Mouse (Mus musculus) left cerebral cortex, postnatal 10 days (tissue): ENCODE measurements at regions not wholly inside any gene's neighbourhood (a gene's known extent, or its start where the extent isn't known, plus 50 kb on each side); places are given as distances from the start of the nearest gene placed in this dataset.
"Not testable (repeated sequence)": the region's sequence is repeated elsewhere in the genome, so short reads cannot be mapped to it uniquely, and the experiment has no call there.

Experiments
- DNase-seq, 2 experiments: peaks; one replicate each; pipeline ENCODE4 v3.0.0; 2021 to 2022; ENCODE audit warnings: low spot score in 2 of 2, mixed read lengths in 1 of 2; ENCODE audit errors: extremely low spot score in 1 of 2
- intact Hi-C: fragments of 180-260 bp; cut with DNase I; formaldehyde crosslinking; loops from one replicate; pipeline ENCODE4 v1.15.1; 2025

DNA sequence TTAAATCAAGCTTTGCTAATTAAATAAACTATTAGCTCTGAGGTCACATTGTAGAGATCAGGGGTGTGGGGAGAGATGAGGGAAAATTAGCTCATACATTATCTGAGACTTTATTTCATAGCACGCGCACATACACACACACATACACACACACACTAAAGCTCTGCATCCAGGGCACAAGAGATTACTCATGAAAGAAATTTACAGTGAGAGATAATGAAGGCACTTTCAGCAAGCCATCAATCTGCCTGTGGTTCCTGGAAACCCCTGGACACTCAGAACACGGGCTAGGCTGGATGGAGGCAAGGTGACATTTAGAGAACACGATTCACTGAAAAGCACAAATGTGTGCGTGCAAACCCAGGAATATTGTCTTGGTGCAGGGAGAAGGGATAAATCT, 60.2 kb downstream of the Scg2 start:
- intact Hi-C loops, result no loop called here
- DNase-seq, result no peak

DNA sequence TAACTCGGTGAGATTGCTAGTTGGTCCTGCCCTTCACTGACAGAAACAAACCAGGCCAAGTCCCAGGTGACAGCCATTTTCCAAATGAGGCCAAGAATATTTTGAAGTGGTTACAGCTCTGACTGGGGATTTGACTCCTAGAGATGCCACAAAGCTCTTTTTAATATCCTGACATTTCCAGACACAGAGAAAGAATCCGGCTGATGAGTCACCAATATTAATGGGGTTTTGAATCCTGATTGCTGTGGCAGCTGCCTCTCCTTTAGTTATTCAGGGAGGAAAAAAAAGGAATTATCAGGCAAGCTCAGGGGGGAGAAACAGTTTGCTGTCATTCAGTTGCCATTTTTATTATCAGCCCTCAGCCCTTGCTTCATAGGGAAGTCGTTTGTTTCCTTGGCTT, 65.1 kb downstream of the Scg2 start:
- DNase-seq, result no peak
- intact Hi-C loops, result no loop called here

DNA sequence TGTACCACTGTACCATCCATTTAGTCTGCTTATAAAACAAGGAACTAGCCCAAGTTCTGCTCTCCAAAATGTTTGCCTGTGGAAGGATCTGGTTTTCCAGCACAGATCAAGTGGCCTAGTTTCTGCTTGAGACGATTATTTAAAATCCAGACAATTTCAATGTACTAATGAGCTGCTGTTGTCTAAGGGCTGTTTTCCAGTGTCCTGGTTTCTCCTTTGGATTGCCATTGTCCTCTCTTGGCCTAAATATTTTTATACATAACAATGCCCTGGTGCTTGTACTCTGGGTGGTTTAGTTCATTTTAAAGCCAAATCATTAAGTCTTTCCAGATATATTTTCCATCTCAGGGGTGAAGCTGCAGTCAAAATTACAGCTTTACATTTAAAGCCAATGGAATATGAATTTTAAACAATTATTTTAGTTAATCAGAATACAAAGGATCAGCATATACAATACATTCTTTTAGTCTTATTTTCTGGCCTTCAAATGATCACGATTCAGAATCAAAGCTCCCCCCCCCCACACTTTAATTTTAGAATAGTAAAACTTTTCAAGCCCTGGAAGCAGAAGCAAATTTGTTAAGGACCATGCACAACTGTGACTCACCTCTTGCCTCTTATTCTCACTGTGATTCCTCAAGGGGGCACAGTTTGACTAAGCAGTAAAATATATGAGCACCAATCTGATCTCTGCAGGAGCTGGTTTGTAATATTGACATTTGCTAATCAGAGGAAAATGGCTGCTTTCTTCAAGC, 82.5 kb downstream of the Scg2 start:
- DNase-seq, result no peak

DNA sequence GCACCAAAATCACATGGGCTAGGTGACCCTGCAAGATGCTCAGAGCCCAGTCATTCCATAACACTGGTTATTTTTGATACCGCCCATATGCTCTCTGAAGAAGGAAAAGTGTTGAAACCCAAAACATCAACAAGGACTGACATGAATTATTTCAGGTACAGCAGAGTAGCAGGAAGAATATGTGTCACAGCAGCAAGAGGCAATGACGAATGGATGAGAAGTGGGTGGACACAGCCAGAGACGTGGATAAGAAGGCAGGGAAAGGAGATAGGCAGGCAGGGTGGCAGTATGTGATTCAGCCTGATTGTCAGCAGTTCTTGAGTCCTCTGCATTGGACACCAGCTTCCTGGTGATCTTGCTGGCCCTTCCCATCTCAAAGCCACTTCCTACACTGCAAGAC, 93.4 kb downstream of the Scg2 start:
- intact Hi-C loops, result no loop called here
- DNase-seq, result no peak

More for the DNA sequence above, 82.5 kb downstream of the Scg2 start:
- intact Hi-C loops, result no loop called here

DNA sequence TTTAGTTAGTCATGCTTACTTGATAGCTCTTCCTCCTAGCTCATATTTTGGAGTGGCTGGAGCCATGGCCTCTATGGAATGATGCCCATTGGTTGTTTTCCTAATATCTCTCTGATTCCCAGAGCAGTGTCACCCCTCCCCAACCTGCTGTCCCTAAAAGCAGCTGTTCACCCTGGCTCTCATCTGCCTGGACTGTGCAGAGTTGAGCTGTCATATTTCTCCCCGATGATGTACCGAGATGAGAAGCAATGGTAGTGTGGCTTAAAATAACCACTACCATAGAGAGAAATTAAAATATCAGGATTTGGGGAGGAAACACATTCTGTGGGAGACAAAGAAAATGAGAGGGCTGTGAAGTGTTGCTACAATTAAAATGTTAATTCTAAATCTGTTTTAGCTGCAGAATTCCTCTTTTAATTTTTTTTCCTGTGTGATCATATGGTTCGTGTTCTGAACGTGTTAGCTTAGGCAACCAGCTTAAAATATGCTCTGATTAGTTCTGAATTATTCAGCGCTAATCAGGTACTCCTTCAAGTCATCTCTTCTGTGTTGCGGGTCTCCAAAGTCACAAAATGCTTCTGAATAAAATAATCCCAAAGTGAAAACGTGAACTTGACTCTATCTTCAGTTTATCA, 104.3 kb downstream of the Scg2 start:
- intact Hi-C loops, result no loop called here
- DNase-seq, result no peak

DNA sequence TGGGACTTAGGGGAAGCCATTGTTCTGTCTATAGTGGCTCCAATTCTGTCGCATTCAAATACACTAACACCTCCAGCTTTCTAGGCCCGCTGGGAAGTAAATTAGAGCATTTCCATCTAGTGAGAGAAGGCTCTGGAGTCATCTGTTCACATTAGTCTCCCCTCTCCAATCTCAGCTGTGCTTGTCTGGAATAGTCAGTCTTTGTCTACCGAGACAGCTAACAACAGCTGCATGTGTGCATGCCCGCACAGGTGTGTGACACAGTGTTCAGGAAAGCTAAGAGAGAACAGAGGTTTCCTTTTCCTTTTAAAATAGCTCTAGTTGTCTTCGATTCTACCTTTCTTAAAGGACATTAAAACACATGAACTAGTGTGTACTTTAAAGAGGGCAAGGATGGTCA, 122.7 kb downstream of the Scg2 start:
- intact Hi-C loops, result no loop called here
- DNase-seq, result no peak

DNA sequence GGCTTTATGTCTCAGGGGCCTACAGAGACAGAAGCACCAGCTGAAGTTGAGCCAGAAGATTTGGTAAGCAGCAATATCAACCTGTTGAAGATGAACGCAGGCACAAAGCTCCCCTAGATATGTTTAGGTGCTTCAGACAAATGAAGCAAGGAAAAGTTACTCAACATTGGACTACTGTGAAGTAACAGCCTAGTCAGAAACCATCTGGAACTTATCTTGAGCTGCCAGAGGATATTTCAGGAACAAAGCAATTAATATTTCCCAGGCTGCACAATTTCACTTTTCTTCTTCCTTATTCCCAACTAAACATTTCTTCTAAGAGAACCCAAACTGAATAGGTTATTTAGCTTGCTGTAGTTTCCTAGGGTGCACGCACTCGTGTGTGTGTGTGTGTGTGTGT, 125.1 kb downstream of the Scg2 start:
- intact Hi-C loops, result no loop called here
- no peak for DNase-seq

DNA sequence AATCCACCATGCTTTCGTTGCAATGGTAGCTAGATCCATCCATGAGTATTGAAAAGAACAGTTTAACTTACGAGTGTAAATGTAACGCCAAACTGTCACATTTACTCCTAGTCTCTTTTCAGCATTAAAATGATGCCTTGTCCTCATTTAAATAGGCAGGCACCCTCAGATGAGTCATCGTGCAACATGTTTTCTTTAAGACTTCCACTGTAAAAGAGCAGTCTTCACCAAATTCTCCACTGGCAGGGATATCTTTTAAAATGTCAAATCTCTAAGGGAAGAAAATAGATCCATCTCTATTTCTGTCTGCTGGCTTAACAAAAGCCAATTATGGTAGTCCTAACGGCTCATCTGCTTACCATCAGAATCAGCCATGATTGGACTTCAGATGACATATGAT, 127.8 kb downstream of the Scg2 start:
- peak in 1 of 2 experiments; percentile 21 for DNase-seq
- intact Hi-C loops, result no loop called here

DNA sequence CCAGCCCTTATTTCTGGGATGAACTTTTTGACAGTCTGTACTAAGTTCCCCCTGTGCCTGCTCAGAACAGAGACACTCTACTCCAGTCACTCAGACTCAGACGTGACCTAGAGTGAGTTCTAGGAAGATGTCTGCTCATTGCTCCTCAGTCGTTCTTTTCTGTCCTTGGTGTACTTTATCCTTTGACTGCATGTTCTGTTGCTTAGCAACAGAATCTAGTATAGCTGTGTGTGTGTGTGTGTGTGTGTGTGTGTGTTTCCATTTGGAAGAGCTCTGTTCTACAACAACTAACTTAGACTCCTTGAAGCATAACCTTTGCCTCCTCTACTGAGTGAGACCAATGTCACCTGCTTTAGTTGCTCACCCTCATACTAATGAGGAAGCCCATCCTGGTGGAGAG, 136.3 kb downstream of the Scg2 start:
- peak in 1 of 2 experiments; percentile 5 for DNase-seq
- intact Hi-C loops, result no loop called here

DNA sequence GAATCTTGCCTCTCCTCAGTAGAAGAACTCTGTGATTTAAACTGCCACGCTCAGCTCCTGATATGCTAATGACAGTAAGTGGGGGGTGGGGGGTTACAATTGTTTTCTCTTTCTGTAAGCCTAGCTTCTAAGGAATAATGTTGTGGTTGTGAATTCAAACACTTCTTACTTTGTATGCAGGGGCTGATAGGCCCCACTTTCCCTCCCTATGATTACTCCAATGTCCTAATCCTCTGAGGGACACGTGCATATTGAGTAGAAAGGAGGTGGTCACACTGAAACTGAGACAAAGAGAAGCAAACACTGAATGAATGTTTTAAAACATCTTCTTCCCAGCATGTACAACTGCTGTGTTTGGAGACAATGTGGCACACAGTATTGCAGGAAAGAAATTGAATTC, 140.3 kb downstream of the Scg2 start:
- DNase-seq, result no peak
- intact Hi-C loops, result no loop called here

DNA sequence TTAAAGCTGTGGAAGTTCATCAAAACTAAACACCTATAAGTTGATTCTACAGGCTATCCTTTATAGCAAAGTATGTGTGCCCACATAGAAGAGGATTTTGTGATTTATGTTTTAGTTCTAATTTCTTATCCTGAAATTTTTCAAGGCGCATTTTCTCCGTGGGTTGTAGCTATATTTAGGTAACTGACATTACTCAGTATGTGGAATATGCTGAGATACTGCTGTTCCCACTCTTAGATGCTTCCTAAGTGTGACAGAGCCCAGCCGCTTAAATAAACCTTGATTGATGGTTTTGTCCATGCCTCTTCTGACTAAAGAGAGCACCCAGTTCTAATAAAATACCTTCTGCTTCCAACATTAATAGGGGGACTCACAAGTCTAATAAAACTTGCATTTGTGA, 180.2 kb downstream of the Scg2 start:
- DNase-seq, result no peak
- intact Hi-C loops, result no loop called here

DNA sequence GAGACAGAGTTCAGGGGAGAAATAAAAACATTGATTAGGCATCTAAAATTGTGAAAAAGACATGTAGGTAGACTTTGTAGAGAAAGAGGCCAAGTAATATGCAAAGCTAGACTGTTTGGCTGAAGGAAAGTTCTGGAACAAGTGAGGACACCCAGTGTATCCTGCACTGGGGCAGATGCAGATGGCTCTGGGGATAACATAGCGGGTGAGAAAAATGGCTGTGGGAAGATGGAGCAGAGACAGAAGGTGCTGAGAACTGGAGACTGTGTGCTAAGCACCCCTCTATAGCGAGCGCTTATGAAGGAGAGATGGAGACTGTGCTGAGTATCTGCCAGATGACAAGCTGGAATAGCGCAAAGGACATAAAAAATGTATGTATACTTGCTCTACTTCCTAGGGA, 226.9 kb downstream of the Scg2 start:
- no peak for DNase-seq
- intact Hi-C loops, result no loop called here

DNA sequence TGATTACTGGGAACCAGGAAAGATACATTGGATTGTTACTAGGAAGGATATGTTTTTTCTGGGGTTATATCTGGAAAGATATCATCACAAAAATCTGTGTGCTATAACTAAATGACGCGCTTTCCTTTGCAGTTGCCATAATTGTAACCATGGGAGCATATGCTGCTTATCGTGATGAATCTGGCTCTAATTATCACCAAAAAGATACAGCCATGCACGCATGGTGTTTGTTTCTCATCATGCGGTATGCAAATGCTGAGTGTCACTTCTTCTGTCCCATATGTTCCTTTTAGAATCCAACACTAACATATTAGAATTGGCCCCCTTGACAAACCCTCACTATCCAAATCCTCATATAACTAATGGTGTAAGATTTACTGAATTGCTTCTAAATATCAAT, 227.4 kb downstream of the Scg2 start:
- intact Hi-C loops, result no loop called here

DNA sequence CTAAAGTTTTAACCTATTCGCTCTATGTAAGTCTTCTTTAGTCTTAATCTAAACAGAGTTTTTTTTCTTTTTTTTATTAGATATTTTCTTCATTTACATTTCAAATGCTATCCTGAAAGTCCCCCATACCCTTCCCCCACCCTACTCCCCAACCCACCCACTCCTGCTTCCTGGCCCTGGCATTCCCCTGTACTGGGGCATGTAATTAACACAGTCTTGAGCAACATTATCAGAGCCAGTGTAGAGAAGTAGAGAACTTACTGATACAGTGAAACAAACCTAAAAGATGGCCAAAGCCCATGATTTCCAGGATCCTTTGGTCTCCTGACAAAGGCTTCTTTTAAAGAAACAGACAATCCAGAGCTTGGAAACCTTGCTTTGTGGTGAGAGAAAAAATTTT, 227.9 kb downstream of the Scg2 start:
- intact Hi-C loops, DNase-seq: not testable (repeated sequence)

More for the DNA sequence above, 227.4 kb downstream of the Scg2 start:
- DNase-seq, result peak in 1 of 2 experiments; percentile 8

DNA sequence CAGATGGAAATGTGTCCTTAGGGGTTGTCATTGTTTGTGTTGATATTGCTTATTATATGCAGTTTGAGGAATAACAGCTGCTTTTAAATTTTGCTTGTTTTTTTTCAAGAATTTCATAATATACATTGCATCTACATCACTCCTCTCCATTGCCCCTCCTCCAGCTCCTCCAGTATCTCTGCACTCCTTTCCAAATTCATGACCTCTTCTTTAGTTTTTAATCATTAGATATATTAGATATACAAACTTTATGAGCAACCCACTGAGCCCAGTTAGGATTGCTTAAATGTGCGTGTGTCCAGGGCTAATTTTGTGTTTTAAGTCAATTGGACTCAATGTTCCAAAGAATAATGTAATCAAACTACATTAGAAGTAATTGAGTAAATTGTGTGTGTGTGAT, 232.7 kb downstream of the Scg2 start:
- DNase-seq, result no peak
- intact Hi-C loops, result no loop called here

DNA sequence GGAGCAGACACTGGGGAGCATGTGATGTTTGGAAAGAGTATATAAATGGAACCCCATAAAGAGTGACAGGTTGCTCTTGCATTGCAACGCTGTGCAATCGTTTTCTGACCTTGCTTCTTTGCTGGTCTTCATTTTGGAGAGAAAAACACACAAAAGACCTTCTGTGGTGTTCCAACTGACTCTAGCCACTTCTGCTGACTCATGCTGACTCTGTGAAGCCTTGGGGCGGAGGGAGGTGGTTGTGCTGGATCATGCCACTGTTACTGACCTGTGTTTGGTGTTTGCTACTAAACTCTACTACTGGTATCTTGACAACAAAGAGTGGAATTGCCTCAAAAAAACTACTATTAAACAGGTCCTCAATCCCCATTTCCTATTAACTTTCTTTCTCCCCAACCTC, 242.2 kb downstream of the Scg2 start:
- DNase-seq, result no peak
- intact Hi-C loops, result no loop called here

DNA sequence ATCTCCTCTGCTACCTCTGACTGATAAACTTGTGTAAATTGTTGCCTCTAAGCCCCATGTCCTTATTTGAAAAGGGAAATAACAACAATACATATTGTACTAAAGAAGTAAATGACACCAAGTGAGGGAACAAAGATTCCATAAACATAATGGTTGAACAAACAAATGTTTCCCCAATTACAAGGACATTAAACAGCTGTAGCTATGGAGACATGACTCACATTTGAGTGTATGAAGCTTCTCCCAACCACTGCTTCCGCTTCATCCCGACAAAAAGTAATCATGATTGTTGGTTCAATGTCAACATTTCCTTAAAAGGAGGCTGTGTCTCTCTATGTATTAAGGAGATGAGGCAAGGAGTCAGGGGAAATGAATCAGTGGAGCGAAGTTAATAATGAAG, 248.9 kb downstream of the Scg2 start:
- no peak for DNase-seq
- intact Hi-C loops, result loop anchor here (5.0 kb wide), 1 partner anchor 464 kb away; no protein-coding TSS in a partner anchor

DNA sequence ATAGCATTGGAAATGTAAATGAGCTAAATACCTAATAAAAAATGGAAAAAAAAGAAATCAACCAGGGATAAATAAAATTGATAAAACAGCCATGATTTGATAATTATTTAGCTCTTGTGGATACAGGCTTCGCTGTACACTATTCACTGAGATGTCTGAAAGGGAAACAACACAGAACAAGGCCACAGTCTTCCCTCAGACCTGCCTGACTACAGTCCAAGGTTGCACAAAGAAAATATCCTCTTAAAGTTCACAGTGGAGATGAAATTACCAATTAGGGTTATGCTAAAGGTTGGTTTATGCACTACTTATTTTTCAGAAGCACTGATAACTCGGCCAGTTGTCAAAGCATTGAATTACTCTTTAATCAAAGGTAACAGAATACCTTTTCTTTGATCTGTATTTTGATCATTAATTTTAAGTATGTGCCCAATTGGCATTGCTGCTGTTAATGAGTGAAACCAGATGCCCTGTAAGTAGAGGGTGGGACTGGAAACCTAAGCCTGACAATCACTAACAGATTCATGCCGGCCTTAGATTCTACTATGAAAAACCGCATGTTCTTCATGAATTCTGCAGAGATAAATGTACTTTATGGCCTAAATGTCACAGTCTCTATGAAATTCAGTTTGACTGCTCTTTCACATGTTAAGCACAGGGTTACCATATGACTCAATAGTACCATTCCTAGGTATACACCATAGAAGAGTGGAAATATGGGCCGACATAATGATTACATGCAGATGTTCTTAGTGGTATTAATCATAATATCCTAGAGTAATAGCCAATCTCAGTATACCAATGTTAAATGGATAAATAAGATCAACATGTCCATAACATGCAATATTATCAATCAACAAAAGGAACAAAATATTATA, 256.1 kb downstream of the Scg2 start:
- intact Hi-C loops, result no loop called here
- no peak for DNase-seq

DNA sequence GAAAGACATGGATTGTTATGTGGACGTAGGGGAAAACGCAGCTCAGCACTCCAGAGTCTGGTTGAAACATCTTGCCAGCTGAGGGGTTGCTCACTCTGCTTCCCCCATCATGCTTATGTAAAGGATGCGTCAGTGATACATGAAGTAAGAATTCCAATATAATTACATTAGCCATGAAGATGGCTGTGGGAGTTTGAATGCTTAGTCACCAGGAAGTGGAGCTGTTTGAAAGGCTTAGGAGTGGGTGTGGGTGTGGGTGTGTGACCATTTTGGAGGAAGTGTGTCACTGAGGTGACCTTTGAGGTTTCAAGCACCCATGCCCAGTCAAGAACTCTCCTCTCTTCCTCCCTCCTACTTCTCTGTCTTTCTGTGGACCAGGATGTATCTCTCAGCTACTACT, 295.8 kb downstream of the Scg2 start:
- no peak for DNase-seq
- intact Hi-C loops, result no loop called here
